Mouse (Mus musculus) stomach, postnatal 0 days (tissue): ENCODE data around the gene Txnrd1.

Experiments
- CTCF ChIP-seq: IDR thresholded peaks from 2 replicates; pipeline ENCODE4 v1.5.1; 2016; ENCODE audit warnings: antibody characterized with exemption, low read depth, mild to moderate bottlenecking, moderate library complexity
- EP300 ChIP-seq: optimal IDR thresholded peaks from 2 replicates; pipeline ENCODE3; 2016; ENCODE audit warnings: antibody characterized with exemption

GRCm38 (mm10) chr10:82908526-82908925 lies 74.8 kb downstream of the Txnrd1 start:
- TF ChIP-seq CTCF = no peak
- no peak for TF ChIP-seq EP300
